Mouse (Mus musculus) lung, postnatal 0 days (tissue): Measurements from ENCODE around the gene Rpl3l.

Experiments used
- CTCF ChIP-seq: IDR thresholded peaks from 2 replicates; pipeline ENCODE4 v1.5.1; 2016; ENCODE audit warnings: antibody characterized with exemption, mild to moderate bottlenecking
- EP300 ChIP-seq: IDR thresholded peaks from 2 replicates; pipeline ENCODE4 v1.6.1; 2016; ENCODE audit warnings: antibody characterized with exemption, mild to moderate bottlenecking, control low read depth

DNA sequence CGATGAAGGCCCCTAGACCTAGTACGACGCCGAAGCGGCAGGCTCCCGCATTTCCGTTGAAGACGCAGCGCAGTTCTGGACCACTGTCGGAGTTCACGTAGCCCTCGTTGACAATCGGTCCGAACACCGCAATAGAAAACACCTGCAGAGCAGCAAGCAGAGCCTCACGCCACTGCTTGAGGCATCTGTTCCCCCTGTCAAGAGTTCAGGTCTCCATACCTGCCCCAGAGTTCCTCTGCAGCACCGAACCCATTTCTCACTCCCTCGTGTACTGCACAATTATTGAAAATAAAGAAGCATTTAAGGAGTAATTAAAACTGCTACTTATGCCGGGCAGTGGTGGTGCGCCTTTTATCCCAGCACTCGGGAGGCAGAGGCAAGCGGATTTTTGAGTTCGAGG is 40.0 kb upstream of the Rpl3l start:
- TF ChIP-seq CTCF (no peak), EP300 (no peak)
